Comparison of ENCODE assay signal across 8 mouse cellular contexts in the genomic region with DNA sequence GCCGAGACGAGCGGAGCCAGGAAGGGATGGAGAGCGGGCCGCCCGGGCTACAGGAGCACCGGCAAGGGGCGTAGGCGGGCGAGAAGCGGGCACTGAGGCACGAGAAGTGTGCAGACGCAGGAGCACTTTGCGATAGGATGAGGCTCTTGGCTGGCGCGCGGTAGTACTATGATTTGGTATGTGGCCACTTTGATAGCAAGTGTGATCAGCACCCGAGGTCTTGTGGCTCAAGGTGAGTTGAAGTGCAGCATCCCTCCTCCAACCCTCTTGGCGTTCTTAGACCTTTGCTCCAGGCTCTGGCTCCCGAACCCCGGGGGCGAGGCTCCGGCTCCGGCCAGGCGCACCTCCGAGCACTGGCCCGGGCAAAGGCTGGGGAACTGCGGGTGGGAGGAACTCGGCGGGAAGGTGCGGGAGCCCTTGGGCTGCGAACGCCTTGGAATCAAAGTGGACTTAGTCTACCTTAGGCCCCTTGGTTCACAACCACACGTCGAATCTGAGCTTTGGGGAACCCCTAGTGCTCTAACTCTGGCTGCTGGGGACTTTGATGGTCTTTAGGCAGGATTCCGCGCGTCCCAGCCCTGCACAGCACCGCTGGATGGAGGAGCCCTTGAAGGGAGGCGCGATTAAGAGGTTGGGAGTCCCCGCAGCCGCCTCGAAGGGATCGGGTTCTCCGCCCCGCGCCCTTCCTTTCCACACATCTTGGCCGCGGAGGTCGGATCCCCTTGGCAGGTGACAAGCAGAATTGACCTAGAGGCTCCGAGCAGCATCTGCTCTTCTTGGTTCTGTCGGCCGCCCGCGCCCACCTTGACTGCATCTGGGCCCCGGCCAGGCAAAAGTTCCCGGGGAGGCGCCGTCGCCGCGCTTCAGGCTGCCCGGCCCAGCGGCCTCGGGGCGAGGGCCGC. TPM values are rescaled to one million over a fixed set of nuclear protein-coding genes. Genes with fewer than 3 reads are reported as not detected.
DNase-seq lines count a peak whose midpoint lies in the region; ATAC-seq and TF ChIP-seq lines count a peak whose summit lies in the region.

No protein-coding gene starts in this region.

- TF ChIP-seq POLR2A in kidney, adult 2 months (IDR thresholded peaks at IDR 0.05; ENCODE audit: low read depth, low read length) = no peak

- peak overlapping the region; percentile 63 for H3K9ac ChIP-seq in forebrain, embryonic 12.5 days
- peak overlapping the region; percentile 75 for H3K9ac ChIP-seq in neural tube, embryonic 15.5 days (replicated peaks)

- H3K27ac ChIP-seq in kidney, adult 2 months (ENCODE audit: insufficient read depth, low read depth, low read length) = no peak overlapping the region
- peak overlapping the region; percentile 66; the same call in 1 of the 2 replicates for H3K27ac ChIP-seq in forebrain, embryonic 12.5 days
- H3K27ac ChIP-seq in neural tube, embryonic 15.5 days (replicated peaks) = peak overlapping the region; percentile 91

- peak overlapping the region; percentile 84 for H3K4me2 ChIP-seq in forebrain, embryonic 12.5 days
- H3K4me2 ChIP-seq in neural tube, embryonic 15.5 days = peak overlapping the region; percentile 92

- no peaks in the 10 kb centered on the region; the same call in 1 of the 2 replicates for H3K27me3 ChIP-seq in kidney, adult 2 months (replicated peaks; ENCODE audit: control insufficient read depth, insufficient read depth, low read length)
- H3K27me3 ChIP-seq in forebrain, embryonic 12.5 days = peaks cover 36% of the 10 kb centered on the region
- peaks cover 15% of the 10 kb centered on the region for H3K27me3 ChIP-seq in neural tube, embryonic 15.5 days (replicated peaks)

- peak; percentile 25 for DNase-seq in kidney, adult 2 months
- DNase-seq in kidney, adult 9 months = no peak
- peak; percentile 31 for DNase-seq in adrenal gland, postnatal 10 days
- DNase-seq in kidney, postnatal 10 days = peak; percentile 23
- no peak for DNase-seq in layer of hippocampus, adult 11-12 months (ENCODE audit: low spot score)
- DNase-seq in thymus, postnatal 14 days = no peak

- ATAC-seq in forebrain, embryonic 12.5 days (ENCODE audit: low FRiP score) = peak; percentile 18; the same call in 1 of the 2 replicates
- peak; percentile 28 for ATAC-seq in neural tube, embryonic 15.5 days (ENCODE audit: low FRiP score)

- H3K9me3 ChIP-seq in forebrain, embryonic 12.5 days = no peaks in the 10 kb centered on the region
- H3K9me3 ChIP-seq in neural tube, embryonic 15.5 days (replicated peaks) = no peaks in the 10 kb centered on the region

- H3K4me3 ChIP-seq in kidney, adult 2 months (ENCODE audit: insufficient read depth, low read depth, low read length) = peak overlapping the region; percentile 62
- H3K4me3 ChIP-seq in forebrain, embryonic 12.5 days (replicated peaks) = peak overlapping the region; percentile 72
- peak overlapping the region; percentile 86 for H3K4me3 ChIP-seq in neural tube, embryonic 15.5 days (replicated peaks)

- under 1% methylated on average over 68 of the region's 68 CpGs for WGBS in kidney, adult 2 months
- WGBS in forebrain, embryonic 12.5 days = under 1% methylated on average over 68 of the region's 68 CpGs
- WGBS in neural tube, embryonic 15.5 days = under 1% methylated on average over 68 of the region's 68 CpGs

- H3K36me3 ChIP-seq in kidney, adult 2 months (ENCODE audit: control insufficient read depth, insufficient read depth, low read length) = no peaks in the 10 kb centered on the region
- H3K36me3 ChIP-seq in forebrain, embryonic 12.5 days (replicated peaks) = no peaks in the 10 kb centered on the region
- H3K36me3 ChIP-seq in neural tube, embryonic 15.5 days = no peaks in the 10 kb centered on the region

- no peaks in the 10 kb centered on the region for H3K4me1 ChIP-seq in kidney, adult 2 months (ENCODE audit: control insufficient read depth, insufficient read depth, low read length)
- H3K4me1 ChIP-seq in forebrain, embryonic 12.5 days = peaks cover 57% of the 10 kb centered on the region
- peaks cover 56% of the 10 kb centered on the region for H3K4me1 ChIP-seq in neural tube, embryonic 15.5 days

- TF ChIP-seq CTCF in kidney, adult 2 months (conservative IDR thresholded peaks at IDR 0.05; ENCODE audit: insufficient read depth, insufficient read length, low read depth, low read length) = no peak

RNA-seq across cellular contexts. Expression of gene Igsf9b, which starts 0.5 kb away (rescaled TPM):
- 0.52 and 0.68 TPM in 2 replicates for polyA plus RNA-seq in kidney, adult 2 months (2012; rRNA removed)
- total RNA-seq in adrenal gland, postnatal 10 days (2021) = 1 to 10 TPM; 3.6 to 6.8 TPM
- 9.9 and 10.2 TPM in 2 replicates for polyA plus RNA-seq in forebrain, embryonic 12.5 days (2016; fragmentation: Nextera tagmentation; extraction: Ambion mirVana)
- 19.0 and 23.2 TPM in 2 replicates for polyA plus RNA-seq in neural tube, embryonic 15.5 days (2015; fragmentation: Nextera tagmentation; extraction: Ambion mirVana)

Comparison
In these comparisons a context has a peak if more than half of its experiments do, and no peak if none do; other contexts are left out.
1. DNase-seq: peak in kidney, adult 2 months (single experiment), adrenal gland, postnatal 10 days (single experiment) and kidney, postnatal 10 days (single experiment); none in kidney, adult 9 months (single experiment), layer of hippocampus, adult 11-12 months (single experiment) and thymus, postnatal 14 days (single experiment).
2. Peak in every context shown above with its lines, with median percentiles within 50 percentile points of each other: H3K4me3 ChIP-seq.